Mouse (Mus musculus): ENCODE measurements around the gene Clcnkb.

DNA sequence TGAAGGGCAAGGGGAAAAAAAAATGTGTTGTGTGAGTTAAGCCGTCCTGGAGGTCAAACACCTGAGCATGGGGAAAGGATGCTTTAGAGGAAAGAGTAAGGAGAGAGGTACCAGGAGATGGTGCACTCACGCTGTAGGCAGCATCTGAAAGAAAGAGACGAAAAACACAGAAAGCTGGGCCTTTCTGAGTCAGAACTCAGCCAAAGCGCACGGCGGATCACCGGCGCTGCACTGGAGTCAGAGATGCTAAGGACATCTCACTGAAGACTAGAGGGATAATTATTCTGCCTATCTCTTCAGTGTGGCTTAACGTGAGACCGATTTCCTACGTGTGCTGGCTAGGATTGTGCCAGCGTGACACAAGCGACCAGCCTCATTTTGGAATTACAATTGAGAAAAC, 12.1 kb upstream of the Clcnkb start:
- TF ChIP-seq CTCF (IDR thresholded peaks at IDR 0.05; ENCODE audit: low read depth) (no peak), EP300 (IDR thresholded peaks at IDR 0.05; ENCODE audit: low read depth) (no peak)

All from heart, postnatal 0 days (tissue).